ENCODE assay signal across 8 mouse cellular contexts in genomic region chr15:79951226-79951625, GRCm38 (mm10). TPM values are rescaled to one million over a fixed set of nuclear protein-coding genes. Genes with fewer than 3 reads are reported as not detected.
DNase-seq lines count a peak whose midpoint lies in the region; ATAC-seq and TF ChIP-seq lines count a peak whose summit lies in the region.
"Had no signal": no experiment of that assay in that cellular context is flagged by ENCODE, and none has a peak within 500 bp of the region (broad histone marks: within the 10 kb centered on the region; RNA-seq: fewer than 3 reads in every experiment).

No protein-coding gene starts in this region.

- no peaks in the 10 kb centered on the region for H3K27me3 ChIP-seq in kidney, postnatal 0 days (ENCODE audit: insufficient read depth, low read length)
- no peaks in the 10 kb centered on the region for H3K27me3 ChIP-seq in embryonic facial prominence, embryonic 13.5 days
- peaks cover 5% of the 10 kb centered on the region; the same call in 1 of the 2 replicates for H3K27me3 ChIP-seq in hindbrain, embryonic 12.5 days
- no peaks in the 10 kb centered on the region for H3K27me3 ChIP-seq in midbrain, embryonic 14.5 days (ENCODE audit: control insufficient read depth, insufficient read depth, low read length)

- ATAC-seq in kidney, postnatal 0 days (replicated peaks; ENCODE audit: low FRiP score, low read depth): no peak
- ATAC-seq in embryonic facial prominence, embryonic 13.5 days (ENCODE audit: insufficient number of reproducible peaks, insufficient read depth, low FRiP score, low TSS enrichment, low read depth): no peak
- no peak for ATAC-seq in hindbrain, embryonic 12.5 days (ENCODE audit: low FRiP score)
- ATAC-seq in midbrain, embryonic 14.5 days (ENCODE audit: low FRiP score, low TSS enrichment): no peak
- no peak for ATAC-seq in monocyte, adult 5-6 weeks (replicated peaks; ENCODE audit: insufficient number of reproducible peaks, low FRiP score, low TSS enrichment, poor library complexity, severe bottlenecking)

- no peaks in the 10 kb centered on the region for H3K9me3 ChIP-seq in kidney, postnatal 0 days (replicated peaks; ENCODE audit: low read length)
- H3K9me3 ChIP-seq in embryonic facial prominence, embryonic 13.5 days: no peaks in the 10 kb centered on the region
- no peaks in the 10 kb centered on the region for H3K9me3 ChIP-seq in hindbrain, embryonic 12.5 days (replicated peaks)
- no peaks in the 10 kb centered on the region for H3K9me3 ChIP-seq in midbrain, embryonic 14.5 days (ENCODE audit: control insufficient read depth, low read length)

- no peaks in the 10 kb centered on the region for H3K36me3 ChIP-seq in kidney, postnatal 0 days (ENCODE audit: insufficient read depth, low read length)
- H3K36me3 ChIP-seq in embryonic facial prominence, embryonic 13.5 days: no peaks in the 10 kb centered on the region
- no peaks in the 10 kb centered on the region for H3K36me3 ChIP-seq in hindbrain, embryonic 12.5 days
- no peaks in the 10 kb centered on the region for H3K36me3 ChIP-seq in midbrain, embryonic 14.5 days (ENCODE audit: control insufficient read depth, insufficient read depth, low read length)

- H3K4me1 ChIP-seq in kidney, postnatal 0 days (replicated peaks; ENCODE audit: insufficient read depth, low read length): peaks cover 34% of the 10 kb centered on the region
- H3K4me1 ChIP-seq in embryonic facial prominence, embryonic 13.5 days: peaks cover 41% of the 10 kb centered on the region
- peaks cover 30% of the 10 kb centered on the region for H3K4me1 ChIP-seq in hindbrain, embryonic 12.5 days
- peaks cover 20% of the 10 kb centered on the region for H3K4me1 ChIP-seq in midbrain, embryonic 14.5 days (ENCODE audit: control insufficient read depth, insufficient read depth, low read length)

- DNase-seq in kidney, postnatal 0 days (ENCODE audit: low spot score): no peak
- DNase-seq in kidney, adult 8-10 months: no peak
- no peak for DNase-seq in midbrain, embryonic 14.5 days
- no peak for DNase-seq in adrenal gland, adult 2 months

- H3K4me2 ChIP-seq in kidney, postnatal 0 days (ENCODE audit: low read length): peak overlapping the region; percentile 57; the same call in 1 of the 2 replicates
- H3K4me2 ChIP-seq in embryonic facial prominence, embryonic 13.5 days: no peak overlapping the region
- H3K4me2 ChIP-seq in hindbrain, embryonic 12.5 days (replicated peaks): 0 out of 2 replicates have a peak overlapping the region, but pooled peaks have one; percentile 51
- H3K4me2 ChIP-seq in midbrain, embryonic 14.5 days (ENCODE audit: low read length): peak overlapping the region; percentile 55

- 57% methylated on average over 6 of the region's 6 CpGs for WGBS in kidney, postnatal 0 days
- 53% methylated on average over 6 of the region's 6 CpGs for WGBS in embryonic facial prominence, embryonic 13.5 days
- WGBS in hindbrain, embryonic 12.5 days: 73% methylated on average over 6 of the region's 6 CpGs
- WGBS in midbrain, embryonic 14.5 days: 82% methylated on average over 6 of the region's 6 CpGs

- 0 out of 2 replicates have a peak overlapping the region, but pooled peaks have one; percentile 28 for H3K9ac ChIP-seq in kidney, postnatal 0 days (ENCODE audit: low read depth, low read length)
- H3K9ac ChIP-seq in embryonic facial prominence, embryonic 13.5 days: peak overlapping the region; percentile 61; the same call in 1 of the 2 replicates
- no peak overlapping the region; the same call in 1 of the 2 replicates for H3K9ac ChIP-seq in hindbrain, embryonic 12.5 days
- peak overlapping the region; percentile 39 for H3K9ac ChIP-seq in midbrain, embryonic 14.5 days (replicated peaks; ENCODE audit: low read length)

- no peak for TF ChIP-seq CTCF in kidney, postnatal 0 days (IDR thresholded peaks at IDR 0.05; ENCODE audit: low read depth)

- peak overlapping the region; percentile 85 for H3K27ac ChIP-seq in kidney, postnatal 0 days
- peak overlapping the region; percentile 33 for H3K27ac ChIP-seq in embryonic facial prominence, embryonic 13.5 days
- peak overlapping the region; percentile 41; the same call in 1 of the 2 replicates for H3K27ac ChIP-seq in hindbrain, embryonic 12.5 days
- peak overlapping the region; percentile 68 for H3K27ac ChIP-seq in midbrain, embryonic 14.5 days (replicated peaks; ENCODE audit: low read depth, low read length)

- H3K4me3 ChIP-seq in kidney, postnatal 0 days (replicated peaks; ENCODE audit: low read depth, low read length): no peak overlapping the region
- 0 out of 2 replicates have a peak overlapping the region, but pooled peaks have one; percentile 28 for H3K4me3 ChIP-seq in embryonic facial prominence, embryonic 13.5 days
- 0 out of 2 replicates have a peak overlapping the region, but pooled peaks have one; percentile 20 for H3K4me3 ChIP-seq in hindbrain, embryonic 12.5 days
- peak overlapping the region; percentile 27; the same call in 1 of the 2 replicates for H3K4me3 ChIP-seq in midbrain, embryonic 14.5 days (replicated peaks; ENCODE audit: low read depth, low read length)
- H3K4me3 ChIP-seq: erythroblast, embryonic 14.5 days had no signal

RNA-seq across cellular contexts. Expression of gene Cbx7, which starts 19.7 kb away (rescaled TPM):
- 4.5 and 4.6 TPM in 2 replicates for polyA plus RNA-seq in kidney, postnatal 0 days (2015; fragmentation: Nextera tagmentation; extraction: Ambion mirVana)
- 2.5 and 2.9 TPM in 2 replicates for polyA plus RNA-seq in embryonic facial prominence, embryonic 13.5 days (2015; fragmentation: Nextera tagmentation; extraction: Ambion mirVana)
- 3.1 and 4.2 TPM in 2 replicates for polyA plus RNA-seq in hindbrain, embryonic 12.5 days (2016; fragmentation: Nextera tagmentation; extraction: Ambion mirVana)
- 4.4 TPM in 2 replicates for polyA plus RNA-seq in midbrain, embryonic 14.5 days (2014; fragmentation: Nextera tagmentation; extraction: Ambion mirVana)
- 10 to 100 TPM; 15.6 to 29.8 TPM for total RNA-seq in adrenal gland, adult 2 months (2021)
- 35.2 and 41.3 TPM in 2 replicates for polyA plus RNA-seq in adrenal gland, adult 2 months (2012; rRNA removed)
- 17.8 to 33.8 TPM (median 17.9 TPM) in 3 replicates for total RNA-seq in monocyte, adult 5-6 weeks (2017)

RNA-seq across cellular contexts. Expression of gene Apobec3, which starts 59.8 kb away (rescaled TPM):
- 26.1 and 26.4 TPM in 2 replicates for polyA plus RNA-seq in kidney, postnatal 0 days (2015; fragmentation: Nextera tagmentation; extraction: Ambion mirVana)
- 11.0 and 13.1 TPM in 2 replicates for polyA plus RNA-seq in embryonic facial prominence, embryonic 13.5 days (2015; fragmentation: Nextera tagmentation; extraction: Ambion mirVana)
- polyA plus RNA-seq in hindbrain, embryonic 12.5 days (2016; fragmentation: Nextera tagmentation; extraction: Ambion mirVana): 8.4 and 8.6 TPM in 2 replicates
- polyA plus RNA-seq in midbrain, embryonic 14.5 days (2014; fragmentation: Nextera tagmentation; extraction: Ambion mirVana): 0.92 and 5.0 TPM in 2 replicates
- total RNA-seq in adrenal gland, adult 2 months (2021): 10 to 100 TPM; 13.1 to 16.5 TPM
- polyA plus RNA-seq in adrenal gland, adult 2 months (2012; rRNA removed): 5.2 and 6.7 TPM in 2 replicates
- total RNA-seq in monocyte, adult 5-6 weeks (2017): 85.0 to 218 TPM (median 113 TPM) in 3 replicates

Comparison
In these comparisons a context has a peak if more than half of its experiments do, and no peak if none do; other contexts are left out.
1. H3K27ac ChIP-seq: peak in every context shown above with its lines; median percentile 85 in kidney, postnatal 0 days; 68 in midbrain, embryonic 14.5 days; 41 in hindbrain, embryonic 12.5 days; 33 in embryonic facial prominence, embryonic 13.5 days.